Mouse (Mus musculus) cerebellum, adult 11 months (tissue): ENCODE data around the gene Kmo.

Source experiments
- DNase-seq: peaks from one replicate; pipeline ENCODE4 v3.0.0; 2022

Gene Kmo

GRCm38 (mm10) chr1:175637677-175638076, 17.5 kb downstream of the Kmo start:
- DNase-seq, result no peak

DNA sequence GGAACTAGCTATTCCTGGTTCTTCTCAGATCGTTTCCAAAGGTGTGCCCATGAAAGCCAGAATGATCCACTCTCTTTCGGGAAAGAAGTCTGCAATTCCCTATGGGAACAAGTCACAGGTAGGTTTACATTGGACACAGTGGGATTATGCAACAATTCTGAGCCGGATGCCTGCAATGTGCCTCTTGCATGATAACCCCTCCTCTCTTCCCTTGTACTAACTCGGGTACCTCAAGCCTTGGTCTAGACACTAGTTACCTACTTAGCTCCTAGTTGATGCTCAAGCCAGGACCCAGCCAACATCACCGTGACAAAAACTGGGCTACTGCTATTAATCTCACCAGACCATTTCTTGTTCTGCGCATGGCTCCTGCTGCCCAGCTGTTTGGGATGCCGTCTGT, 18.9 kb downstream of the Kmo start:
- DNase-seq, result no peak

GRCm38 (mm10) chr1:175640435-175641150, 20.4 kb downstream of the Kmo start:
- no peak for DNase-seq

- DNase-seq, result no peak
Observed at GRCm38 (mm10) chr1:175643496-175644265, 23.5 kb downstream of the Kmo start.

DNA sequence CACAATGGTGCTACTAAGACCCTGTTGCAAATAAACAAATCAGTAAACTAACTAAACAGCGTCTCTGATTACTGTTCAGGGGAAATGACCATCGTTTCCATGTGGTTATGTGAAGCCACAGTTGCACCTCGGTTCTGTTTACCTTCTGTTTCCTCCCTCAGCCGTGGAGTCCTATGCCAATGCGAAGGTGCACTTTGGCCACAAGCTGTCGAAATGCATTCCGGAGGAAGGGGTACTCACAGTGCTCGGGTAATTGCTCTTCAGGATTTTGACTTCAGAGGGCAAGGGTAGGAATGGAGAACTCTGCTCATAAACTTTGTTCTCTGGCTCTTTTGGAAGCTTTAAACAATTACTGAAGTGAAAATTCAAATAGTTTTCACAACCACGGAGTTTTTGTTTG, 26.8 kb downstream of the Kmo start:
- no peak for DNase-seq

- DNase-seq, result no peak
Observed at GRCm38 (mm10) chr1:175648615-175649014, 28.4 kb downstream of the Kmo start.

GRCm38 (mm10) chr1:175659900-175660299, 39.7 kb downstream of the Kmo start:
- no peak for DNase-seq

DNA sequence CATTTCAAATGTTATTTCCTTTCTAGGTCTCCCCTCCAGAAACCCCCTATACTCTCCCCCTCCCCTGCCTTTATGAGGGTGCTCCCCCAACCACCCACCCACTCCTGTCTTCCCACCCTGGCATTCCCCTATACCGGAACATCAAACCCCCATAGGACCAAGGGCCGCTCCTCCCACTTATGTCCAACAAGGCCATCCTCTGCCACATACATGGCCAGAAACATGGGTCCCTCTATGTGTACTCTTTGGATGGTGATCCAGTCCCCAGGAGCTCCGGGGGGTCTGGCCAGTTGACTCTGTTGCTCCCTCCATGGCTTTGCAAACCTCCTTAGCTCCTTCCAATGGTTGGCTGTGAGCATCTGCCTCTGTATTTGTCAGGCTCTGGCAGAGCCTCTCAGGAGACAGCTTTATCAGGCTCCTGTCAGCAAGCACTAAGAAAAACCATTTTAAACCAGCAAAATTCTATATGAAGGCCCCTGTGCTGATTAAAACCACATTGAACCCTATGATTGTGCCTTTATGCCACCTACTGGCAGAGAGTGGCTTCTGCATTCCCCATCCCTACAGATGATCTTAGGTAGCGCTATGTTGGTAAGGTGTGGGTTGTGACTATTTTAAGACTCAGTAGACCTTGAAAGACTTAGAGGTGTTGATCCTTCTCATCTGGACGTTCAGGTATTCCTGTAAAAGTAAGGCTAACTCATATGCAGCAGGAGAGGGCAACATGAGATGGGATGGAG, 48.7 kb downstream of the Kmo start:
- DNase-seq, result no peak

GRCm38 (mm10) chr1:175669456-175669855, 49.3 kb downstream of the Kmo start:
- no peak for DNase-seq

- no peak for DNase-seq
Observed at GRCm38 (mm10) chr1:175670042-175670441, 49.9 kb downstream of the Kmo start.

GRCm38 (mm10) chr1:175671626-175672025, 51.4 kb downstream of the Kmo start:
- DNase-seq, result no peak

DNA sequence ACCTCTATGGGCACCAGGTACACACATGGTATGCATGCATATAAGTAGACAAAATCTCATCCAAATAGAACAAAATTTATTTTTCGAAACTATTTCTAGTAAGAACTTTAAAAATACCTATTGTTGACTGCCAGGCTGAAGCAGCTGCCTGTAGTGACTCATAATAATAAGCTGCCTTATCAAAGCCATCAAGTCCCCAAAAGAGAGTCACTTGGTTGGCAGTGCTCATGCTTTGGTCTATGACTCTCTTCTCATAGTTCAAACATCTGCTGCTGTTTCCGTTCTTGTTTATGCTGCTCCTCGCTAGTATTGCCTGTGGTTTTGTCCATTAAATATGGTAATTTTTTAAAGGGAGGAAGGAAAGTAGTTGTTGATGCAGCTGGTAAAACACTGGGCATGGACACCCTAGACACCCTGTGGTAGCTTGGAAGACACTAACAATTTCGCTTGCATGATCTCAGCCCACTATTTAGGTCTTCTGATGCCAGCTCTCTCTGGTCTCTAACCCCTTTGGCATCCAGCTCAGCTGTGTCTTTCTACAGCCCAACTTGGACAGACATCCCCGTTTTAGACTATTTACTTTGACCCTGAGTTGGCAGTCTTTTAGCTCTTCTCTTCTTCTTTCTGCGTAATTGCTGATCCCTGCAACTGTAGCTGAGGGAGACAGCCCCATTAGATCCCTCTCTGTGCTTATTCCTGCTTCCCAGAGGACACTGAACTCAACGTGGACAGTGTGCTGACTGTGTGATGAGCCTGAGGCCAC, 53.6 kb downstream of the Kmo start:
- DNase-seq, result no peak

GRCm38 (mm10) chr1:175675116-175675515, 54.9 kb downstream of the Kmo start:
- DNase-seq, result no peak

DNA sequence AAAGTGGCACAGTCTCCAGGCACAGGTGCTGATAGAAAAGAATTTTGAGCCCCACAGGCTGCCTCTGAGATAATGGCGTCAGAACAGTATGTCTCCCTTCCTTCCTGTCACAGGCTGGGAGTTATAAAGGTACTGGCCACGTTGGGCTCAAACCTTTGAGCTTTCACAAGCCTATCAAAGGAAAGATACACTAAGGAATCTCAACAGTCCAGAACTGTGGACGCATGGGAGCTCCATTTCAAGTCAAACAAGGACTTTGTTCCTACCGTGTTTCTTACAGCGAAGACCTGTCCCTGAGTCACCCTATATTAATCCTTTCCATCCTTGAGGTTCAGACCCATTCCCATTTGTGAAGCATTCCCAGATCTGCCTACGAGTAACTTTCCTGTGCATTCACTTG, 57.3 kb downstream of the Kmo start:
- DNase-seq, result no peak

GRCm38 (mm10) chr1:175680995-175681394, 60.8 kb downstream of the Kmo start:
- DNase-seq, result no peak

DNA sequence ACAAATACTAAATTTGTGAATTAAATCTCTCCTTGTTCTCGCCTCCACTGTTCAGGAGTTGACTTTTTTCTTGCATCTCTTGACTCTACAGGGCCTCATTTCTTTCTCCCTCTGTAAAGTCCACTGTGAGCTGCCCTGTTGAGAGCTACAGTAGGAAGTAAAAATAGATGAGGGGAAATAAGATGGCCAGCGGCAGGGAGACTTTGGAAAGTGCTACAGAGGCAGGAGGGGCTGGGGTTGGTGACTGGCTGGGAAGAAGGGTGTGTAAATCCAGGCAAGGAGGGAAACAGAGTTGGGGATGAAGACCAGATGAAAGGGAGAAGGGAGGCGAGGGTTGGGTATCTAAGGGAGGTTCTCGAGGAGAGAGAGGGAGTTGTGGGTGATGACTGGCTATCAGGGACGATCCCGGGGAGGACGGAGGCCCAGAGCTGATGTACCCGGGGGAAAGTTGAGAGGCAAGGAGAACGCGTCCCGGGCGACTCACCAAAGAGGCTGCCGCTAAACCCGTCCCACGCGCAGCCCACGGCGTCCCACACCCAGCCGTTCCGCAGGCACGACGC, 71.6 kb downstream of the Kmo start:
- peak; percentile 4 for DNase-seq

- DNase-seq, result peak; percentile 97
Observed at GRCm38 (mm10) chr1:175692246-175692996, 72.2 kb downstream of the Kmo start, which contains the start of the genes Opn3 and Chml. TSS of gene Opn3 (minus strand) at chr1:175692776. TSS of gene Chml (minus strand) at chr1:175692901.

DNA sequence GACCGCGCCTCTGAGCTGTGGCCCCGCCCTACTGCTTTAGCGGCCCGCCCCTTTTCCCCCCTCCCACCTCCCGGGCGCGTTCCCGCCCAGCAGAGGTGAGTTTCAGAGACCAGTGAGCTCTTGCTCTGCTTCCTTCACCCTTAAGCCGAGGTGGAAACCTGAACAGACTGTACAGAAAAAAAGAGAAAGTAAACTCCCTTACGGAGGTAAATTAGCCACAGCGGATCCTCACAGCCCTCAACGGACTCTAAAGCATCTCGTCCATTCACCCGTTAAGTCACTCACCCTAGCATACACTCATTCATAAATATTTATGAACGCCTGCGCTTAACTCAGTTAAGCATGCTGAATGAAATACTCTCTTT, 72.8 kb downstream of the Kmo start:
- no peak for DNase-seq

GRCm38 (mm10) chr1:175693429-175693960, 73.3 kb downstream of the Kmo start:
- DNase-seq, result peak; percentile 33

GRCm38 (mm10) chr1:175698293-175698692, 78.1 kb downstream of the Kmo start, which contains the start of gene Wdr64:
TSS of gene Wdr64 (plus strand) at chr1:175698593.
- no peak for DNase-seq

GRCm38 (mm10) chr1:175699375-175699774, 79.2 kb downstream of the Kmo start:
- no peak for DNase-seq
